Mouse (Mus musculus) urinary bladder, postnatal 14 days (tissue): ENCODE results near the gene Ip6k2.

Source experiments
- DNase-seq: peaks from one replicate; pipeline ENCODE4 v3.0.0; 2021; ENCODE audit warnings: low spot score

Gene Ip6k2

DNA sequence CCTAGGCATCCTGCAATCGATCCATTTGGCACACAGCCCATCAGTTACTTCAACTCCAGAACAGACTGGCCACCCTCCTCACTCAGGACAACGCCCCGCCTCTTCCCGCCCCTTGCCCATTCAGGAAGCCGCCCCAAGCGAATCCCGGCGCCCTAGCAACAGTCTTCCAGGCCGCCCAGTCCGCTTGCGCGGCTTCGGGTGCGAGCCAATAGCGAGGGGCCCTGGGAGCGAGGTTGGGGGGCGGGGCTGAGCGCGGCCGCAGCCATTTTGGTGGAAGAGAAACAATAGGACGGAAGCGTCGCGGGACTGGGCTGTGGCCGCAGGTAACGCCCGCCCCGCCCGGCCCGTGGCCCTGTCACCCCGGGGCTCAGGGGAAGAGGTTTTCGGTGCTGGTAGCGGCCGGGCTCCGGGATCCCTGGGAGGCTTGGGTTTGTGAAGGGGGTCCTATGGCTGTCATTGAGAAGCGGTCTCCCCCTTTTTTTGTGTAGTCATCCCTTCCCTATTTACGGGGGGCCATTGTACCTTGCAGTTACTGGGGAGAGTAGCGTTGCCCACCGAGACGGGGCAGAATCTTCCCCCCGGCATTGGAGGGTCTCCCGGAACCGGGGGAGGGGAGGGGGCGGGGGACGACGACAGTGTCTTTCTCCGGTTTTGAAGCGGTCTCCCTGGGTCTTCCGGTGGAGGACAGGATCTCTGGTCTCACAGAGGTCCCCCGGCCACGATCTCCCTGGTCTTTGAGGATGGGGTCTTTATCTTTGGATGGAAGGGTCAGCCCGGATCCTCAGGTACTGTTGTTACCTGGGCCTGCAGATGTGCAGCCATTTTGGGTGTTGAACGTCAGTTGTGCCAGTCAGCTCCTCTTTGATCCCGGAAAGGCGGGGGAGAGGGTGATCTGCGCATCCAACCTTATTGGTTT is at the start of gene Ip6k2:
Gene Ip6k2 (plus strand): TSS at position 249 of the 916 bp plus-strand sequence.
- DNase-seq: peak; percentile 98

DNA sequence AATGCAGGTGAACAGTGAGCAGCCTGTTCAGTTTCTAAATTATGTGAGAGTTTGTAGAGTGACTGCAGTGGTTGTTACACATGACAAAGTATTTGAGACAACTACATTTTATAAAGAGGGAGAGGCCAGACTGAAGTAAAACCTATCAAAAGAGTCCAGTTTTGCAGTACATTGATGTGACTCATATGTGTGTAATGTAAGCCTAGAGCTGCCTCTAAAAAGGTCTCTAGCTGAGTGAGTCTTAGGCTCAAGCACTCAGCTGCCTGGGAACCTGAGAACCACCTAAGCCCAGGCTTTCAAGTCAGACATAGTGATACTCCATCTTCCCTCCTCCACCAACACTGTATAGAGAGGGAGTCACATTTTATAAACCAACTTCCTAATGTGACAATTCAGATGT is 49.0 kb upstream of the Ip6k2 start:
- no peak for DNase-seq

DNA sequence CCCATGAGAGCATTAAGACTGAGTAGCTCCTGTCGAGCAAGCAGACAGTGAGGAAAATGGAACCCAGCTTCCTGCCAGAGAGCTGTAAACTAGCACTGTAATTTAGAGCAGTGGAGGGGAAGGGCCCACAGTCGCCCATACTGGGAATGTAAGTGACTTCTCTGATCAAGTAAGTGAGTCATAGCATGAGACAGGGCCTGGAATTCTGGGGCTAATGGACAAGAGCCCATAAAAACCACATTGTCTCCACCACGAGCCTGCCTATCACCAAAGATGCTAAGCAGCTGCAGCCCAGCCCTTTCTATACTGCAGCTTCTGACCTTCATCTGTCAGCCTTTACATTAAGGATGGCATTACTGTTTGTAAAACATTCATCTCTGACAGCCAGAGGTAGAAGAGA is 44.4 kb upstream of the Ip6k2 start:
- DNase-seq: no peak

DNA sequence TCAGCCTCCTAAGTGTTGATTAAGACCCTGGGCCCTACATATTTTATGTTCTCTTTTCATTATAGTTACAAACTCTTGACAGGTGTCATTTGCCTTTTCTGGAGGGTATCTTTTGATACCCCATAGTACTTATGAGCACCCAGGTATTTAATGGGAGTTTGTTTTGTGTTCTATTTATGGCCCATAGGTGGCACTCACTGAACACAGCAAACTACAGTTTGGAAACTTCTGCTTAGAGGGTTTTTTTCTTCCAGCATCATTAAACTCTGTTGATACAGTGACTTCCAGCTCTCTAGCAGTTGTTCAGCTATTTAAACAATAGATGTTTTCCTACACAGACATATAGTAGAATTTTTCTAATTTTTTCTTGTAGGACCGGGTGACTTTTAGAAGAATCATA is 43.5 kb upstream of the Ip6k2 start:
- no peak for DNase-seq

DNA sequence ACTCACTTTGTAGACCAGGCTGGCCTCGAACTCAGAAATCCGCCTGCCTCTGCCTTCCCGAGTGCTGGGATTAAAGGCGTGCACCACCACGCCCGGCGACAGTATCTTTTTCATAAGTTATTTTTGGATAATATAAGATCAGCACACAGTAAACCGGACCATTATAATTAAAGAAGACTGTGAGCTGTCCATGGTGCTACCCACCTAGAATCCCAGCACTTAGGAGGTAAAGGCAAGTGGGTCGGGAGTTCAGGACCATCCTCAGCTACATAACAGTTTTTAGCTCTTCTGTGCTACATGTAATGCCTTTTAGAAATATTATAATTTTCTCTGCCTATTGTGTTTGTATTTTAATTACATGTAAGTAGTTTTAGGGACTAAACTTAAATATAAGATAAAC is 41.5 kb upstream of the Ip6k2 start:
- DNase-seq: no peak

DNA sequence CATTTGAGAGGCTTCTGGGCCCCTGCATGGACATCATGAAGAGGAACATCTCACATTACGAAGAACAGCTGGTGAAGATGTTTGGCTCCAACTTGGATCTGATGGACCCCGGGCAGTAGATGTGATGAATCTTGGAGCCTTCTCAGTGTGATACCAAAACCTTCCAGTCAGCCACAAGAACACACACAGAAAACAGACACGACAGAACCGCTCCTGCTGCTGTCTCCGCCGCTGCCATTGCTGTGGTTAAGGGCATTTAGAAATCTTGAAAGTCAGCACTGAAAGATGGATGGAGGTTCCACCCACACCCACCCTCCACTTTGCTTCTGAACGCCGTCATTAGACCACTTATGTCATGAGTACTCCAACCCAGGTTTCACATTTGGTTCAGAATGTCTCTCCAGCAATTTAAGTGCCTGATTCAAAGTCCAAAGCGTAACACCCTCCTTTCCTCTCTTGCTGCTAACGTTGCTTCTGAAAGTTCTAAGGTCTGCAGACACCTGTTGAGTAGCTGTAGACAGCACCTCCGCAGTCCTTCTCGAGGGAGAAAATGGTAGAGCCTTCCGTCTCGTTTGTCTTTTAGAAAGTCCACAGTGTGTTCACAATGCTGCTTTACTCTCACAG is 36.6 kb upstream of the Ip6k2 start:
- no peak for DNase-seq

DNA sequence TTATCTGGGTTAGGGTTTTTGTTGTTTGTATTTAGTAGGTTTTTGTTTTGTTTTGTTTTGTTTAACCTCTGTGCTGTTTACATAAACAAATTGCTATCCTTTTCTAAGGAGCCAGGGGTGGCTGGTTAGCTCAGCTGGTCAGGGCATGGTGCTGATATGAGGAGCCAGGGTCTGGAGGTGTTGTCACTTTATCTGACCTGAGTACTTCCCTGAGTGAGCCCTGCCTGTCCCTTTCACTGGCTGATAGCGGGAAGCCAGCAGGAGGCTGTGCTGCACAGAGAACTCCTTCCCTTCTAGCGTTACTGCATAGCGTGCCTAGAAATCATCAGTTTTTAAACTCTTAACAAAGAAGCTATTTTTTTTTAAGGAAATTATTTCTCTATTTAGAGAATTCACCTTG is 35.9 kb upstream of the Ip6k2 start:
- DNase-seq: no peak

DNA sequence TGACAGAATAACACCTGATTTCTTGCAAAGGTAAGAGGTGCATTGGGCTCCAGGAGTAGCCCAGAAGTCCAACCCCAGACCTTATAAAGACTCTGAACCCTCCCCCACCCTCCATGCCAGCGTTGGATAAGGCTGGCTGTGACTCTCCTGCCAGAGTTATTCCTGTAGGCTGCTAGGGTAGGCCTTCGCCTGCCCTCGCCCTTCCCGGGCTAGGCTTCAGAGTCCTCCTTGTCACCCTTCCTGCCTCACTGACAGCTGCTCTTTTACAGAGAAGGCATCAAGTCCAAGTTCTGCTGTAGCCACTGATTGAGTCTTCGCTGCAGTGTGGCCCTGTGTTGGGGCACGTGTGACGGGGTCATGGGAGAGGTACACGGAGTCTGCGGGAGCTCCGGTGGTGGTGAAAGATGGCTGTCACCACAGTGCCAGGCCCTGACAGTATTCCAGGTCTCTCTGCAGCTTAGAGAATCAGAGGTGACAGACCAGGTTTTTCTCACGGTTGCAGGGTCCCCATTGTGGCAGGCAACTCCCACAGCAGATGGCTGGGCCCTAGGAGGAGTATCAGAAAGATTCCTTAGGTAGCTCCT is 34.9 kb upstream of the Ip6k2 start:
- DNase-seq: no peak

DNA sequence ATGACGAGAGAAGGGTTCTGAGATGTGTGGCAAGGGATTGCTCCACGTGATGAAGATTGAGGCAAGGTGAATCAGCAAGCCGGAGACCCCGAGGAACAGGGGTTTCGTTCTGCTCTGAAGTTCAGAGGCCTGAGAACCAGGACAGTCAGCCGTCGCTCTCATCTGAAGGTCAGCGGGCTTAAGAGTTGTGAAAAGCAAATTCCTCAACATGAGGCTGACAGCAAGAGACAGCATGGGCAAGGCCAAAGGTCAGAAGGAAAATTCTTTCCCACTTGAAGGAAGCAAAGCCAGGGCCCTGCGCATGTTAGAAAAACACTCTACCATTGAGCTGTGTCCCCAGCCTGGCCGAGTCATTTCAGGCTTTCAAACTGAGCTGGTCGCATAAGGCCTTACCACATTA is 33.0 kb upstream of the Ip6k2 start:
- no peak for DNase-seq

DNA sequence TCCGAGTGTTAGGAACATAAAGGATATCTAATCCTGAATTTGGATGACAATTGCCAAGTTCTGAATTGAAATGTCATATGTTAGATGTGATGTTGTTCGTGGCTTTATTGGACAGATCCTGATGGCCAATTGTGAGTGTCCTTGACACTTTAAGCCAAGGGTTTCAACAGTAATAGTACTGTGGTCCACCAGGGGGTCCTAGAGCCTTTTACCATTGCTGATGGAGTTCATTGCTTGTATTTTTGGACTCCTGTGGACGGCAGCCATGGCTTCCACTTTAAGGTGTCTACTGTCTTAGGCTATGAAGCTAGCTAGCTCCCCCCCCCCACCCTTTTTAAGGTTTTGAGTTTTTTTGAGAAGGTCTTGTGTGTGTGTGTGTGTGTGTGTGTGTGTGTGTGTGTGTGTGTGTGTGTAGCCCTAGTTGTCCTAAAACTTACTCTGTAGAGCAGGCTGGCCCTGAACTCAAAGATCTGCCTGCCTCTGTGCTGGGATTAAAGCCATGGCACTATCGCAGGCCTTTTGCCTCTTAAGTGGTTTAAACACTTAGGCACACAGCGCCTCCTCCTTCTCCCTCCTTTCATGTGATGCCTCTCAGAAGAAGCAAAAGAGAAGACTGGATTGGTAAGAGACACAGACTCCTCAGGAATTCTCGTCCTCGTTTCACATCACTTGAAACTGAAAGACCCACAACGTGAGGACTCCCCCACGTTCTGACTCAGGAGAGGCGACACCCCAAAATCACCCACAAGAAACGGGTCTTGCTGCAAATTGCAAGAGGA is 31.3 kb upstream of the Ip6k2 start:
- DNase-seq: no peak

DNA sequence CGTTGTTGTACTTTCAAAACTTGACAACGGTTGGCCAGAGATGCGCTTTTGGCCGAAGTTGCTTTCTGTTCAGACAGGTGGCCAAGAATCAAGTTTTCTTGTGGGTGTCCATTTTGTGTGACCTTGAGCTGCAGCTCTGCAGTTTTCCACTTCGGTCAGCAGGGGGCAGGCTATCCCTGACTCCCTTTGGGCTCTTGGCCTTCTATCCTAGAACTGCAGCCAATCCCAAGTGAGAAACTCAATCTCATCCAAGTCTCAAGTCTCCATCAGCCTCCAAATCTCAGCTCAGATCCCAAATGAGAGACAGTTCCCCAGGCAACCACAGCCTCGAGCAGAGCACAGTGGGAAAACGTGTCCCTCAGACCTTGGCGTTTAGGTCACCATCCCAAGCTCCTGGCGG is 30.3 kb upstream of the Ip6k2 start:
- DNase-seq: peak; percentile 57

DNA sequence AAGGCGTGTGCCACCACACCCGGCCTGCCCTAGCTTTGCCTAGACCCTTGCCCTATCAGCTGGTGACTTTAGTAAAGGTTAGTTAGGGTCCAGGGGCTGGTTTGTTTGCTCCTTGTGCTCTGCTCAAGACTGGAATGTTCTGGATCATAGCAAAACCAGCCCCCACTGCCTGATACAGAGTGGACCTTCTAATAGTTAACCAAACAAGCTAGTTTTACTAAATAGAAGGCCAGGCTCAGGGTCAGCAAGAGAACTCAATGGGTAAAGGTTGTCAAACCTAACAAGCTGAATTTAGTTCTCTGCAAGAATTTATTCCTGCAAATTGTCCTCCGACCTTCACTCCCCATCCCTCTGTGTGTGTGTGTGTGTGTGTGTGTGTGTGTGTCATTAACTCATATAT is 29.6 kb upstream of the Ip6k2 start:
- no peak for DNase-seq

DNA sequence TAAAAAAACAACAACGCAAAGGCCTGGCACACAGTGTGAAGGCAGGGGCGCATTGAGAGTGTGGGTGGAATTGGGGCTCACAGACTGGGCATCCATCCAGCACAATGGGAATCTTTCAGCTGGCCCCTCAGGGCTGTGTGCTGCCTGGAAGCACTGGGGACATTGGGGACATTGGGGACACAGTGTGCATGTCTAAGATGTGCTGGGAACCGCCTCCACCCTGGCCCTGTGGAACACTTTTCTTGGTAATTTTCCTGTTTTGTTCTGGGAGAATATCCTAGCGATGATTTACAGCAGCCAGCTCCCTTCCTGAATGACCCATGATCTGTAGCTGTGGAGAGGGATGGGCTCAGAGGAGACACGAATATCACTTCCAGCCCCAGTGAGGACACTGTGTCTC is 29.2 kb upstream of the Ip6k2 start:
- no peak for DNase-seq

DNA sequence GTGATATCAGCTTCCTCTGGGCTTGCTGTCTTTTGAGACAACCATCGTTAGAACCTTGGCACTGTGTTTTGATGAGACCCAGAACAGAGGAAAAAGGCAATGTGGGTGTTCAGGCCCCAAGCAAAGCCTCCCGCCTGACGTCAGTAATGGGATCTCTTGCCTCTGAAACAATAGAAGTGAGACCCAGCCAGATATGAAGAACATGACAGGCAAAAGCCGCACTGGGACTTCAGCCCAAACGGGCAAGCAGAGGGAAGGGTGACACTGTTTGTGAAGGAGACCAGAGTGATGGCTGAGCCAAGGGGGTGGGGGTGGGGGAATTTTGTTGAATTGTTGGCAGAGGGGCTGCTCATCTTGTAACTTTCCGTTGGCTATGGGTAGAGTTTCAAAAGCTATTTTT is 26.2 kb upstream of the Ip6k2 start:
- no peak for DNase-seq

DNA sequence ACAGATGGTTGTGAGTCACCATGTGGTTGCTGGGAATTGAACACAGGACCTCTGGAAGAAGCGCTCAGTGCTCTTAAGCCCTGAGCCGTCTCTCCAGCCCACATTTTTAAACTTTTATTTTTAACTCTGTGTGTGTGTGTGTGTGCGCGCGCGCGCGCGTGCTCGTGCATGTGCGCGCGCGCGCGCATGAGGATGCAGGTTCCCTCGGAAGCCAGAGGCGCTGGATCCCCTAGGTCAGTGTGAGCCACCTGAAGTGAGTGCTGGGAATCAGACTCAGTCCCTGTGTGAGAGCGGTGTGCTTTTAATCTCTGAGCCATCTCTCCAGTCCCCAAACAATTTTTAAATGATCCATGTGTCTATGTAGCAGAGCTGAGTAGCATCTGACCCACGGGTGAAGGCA is 24.5 kb upstream of the Ip6k2 start:
- no peak for DNase-seq

DNA sequence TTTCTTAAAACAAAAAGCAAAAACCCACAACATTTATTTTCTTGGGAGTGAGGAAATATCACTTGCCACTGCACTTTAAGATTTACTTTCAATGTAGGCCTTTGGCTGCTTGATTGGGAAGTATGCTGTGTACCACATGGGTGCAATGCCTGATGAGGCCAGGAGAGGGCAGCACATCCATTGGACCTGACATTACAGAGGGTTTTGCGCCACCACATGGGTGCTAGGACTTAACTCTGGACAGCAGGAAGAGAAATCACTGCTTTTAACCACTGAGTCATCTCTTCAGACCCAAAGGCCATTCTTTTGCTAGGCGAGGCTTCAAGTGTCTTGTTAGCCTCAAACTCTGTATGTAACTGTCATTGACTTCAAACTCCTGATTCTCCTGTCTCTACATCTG is 23.8 kb upstream of the Ip6k2 start:
- DNase-seq: peak; percentile 46

DNA sequence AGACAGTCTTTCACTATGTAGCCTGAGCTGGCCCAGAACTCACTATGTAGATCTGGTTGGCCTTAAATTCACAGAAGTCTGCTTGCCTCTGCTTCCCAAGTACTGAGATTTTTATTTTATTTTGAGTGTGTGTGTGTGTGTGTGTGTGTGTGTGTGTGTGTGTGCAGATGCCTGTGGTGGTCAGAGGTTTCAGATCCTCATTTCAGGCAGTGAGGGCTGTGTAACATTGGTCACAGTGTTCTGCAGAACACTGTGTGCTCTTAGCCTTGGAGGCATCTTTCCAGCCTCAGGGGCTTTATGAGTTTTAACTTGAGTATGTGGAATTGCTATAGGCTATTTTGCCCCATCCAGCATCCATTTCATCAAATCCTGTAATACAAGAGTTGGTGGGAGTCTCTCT is 22.0 kb upstream of the Ip6k2 start:
- DNase-seq: no peak

DNA sequence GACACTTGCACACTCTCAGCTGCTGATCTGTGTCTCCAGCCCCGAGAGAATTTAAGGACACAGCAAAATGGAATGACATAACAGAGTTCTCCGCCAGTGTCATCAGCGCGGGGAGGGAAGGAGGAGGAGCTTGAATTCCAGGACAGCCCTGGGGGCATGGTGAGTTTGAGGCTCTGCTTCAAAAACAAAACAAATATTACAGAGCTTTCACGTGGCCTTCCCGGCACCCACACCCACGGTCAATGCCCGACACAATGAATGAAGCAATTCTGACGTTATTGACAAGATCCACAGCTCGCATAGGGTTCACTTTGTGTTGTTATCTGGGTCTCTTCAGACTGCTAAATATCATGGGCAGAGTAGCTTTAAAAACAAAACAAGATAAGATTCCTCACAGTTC is 18.6 kb upstream of the Ip6k2 start:
- no peak for DNase-seq

DNA sequence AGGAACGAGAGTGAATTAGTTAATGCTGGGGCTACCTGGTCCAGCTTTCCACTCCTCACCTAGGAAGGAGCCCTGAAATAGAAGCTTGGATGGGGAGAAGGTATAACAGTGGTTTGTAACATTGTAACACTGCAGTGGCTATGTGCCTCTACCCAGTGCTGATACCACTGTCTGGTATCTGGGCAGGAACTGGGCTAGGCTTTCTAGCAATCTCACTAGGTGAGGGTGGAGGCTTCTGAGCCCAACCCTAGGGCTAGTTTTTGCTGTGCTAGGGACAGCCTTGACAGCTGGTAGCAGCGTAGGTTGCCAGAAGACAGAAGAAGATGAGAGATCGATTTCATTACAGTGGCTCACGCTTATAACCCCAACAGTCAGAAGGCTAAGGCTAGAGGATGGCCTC is 7.0 kb upstream of the Ip6k2 start:
- DNase-seq: no peak

DNA sequence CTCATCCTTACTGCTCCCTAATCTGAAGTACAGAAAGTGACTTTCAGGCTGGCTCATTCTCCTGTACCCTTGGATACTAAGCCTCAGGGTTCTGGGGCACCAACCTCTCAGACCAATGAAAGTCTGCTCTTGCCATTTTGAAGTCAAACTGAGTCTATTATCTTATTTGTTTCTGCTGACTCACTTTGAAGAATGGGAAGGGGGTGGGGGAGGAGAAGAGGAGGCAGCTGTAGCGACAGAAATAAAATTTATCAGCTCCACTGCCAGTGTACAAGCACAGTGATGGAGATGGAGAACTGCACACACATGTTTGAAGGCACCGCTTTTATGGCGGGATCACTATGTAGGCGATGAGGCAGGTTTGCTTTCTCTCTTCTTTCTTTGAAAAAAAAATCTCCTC is 6.3 kb upstream of the Ip6k2 start:
- no peak for DNase-seq

DNA sequence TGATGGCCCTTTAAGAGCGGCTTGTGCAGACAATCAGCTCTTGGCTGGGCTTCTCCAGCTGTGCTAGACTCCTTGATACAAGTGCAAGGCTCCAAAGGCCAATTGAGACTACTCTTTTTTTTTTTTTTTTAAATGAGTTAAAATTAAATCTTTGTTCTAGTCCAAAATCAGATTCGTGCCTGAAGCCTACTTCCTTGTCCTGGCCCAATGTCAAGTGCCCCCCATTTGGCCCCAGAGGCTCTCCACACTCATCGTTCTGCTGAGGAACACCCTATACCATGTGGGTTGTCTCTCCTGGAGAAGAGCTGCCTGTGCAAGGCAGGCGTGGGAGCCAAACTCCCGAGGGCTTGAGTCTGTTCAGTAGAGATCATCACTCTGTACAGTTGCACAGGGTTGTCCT is 2.6 kb upstream of the Ip6k2 start:
- peak; percentile 20 for DNase-seq

DNA sequence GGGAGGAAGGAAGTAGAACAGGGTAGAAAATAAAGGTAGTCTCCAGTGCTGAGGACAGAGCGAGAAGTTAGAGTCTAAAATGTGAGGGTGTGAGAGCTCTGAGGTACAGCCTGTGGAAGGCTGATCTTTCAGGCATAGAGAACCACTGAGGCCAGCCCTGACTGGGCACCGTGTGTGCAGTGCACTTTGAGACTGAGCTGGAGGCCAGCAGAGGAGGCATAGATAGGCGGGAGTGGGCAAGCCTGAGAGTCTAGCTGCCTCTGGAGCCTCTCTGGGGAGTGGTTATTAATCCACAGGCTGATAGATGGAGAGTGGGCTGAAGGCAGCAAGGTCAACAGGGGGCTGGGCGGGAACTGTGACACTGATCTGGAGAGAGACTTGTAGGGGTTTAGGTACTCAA is 1.7 kb upstream of the Ip6k2 start:
- no peak for DNase-seq
